Mouse (Mus musculus) left cerebral cortex, postnatal 25 days (tissue): ENCODE data around the gene Atp5h. TPM values are rescaled to one million over a fixed set of nuclear protein-coding genes. Genes with fewer than 3 reads are reported as not detected.

ENCODE experiments used
- DNase-seq, 2 experiments: peaks; one replicate each; pipeline ENCODE4 v3.0.0; 2022; ENCODE audit warnings: low spot score in 2 of 2, mixed read lengths in 1 of 2
- intact Hi-C: fragments of 180-260 bp; cut with DNase I; formaldehyde crosslinking; loops from one replicate; pipeline ENCODE4 v1.15.1; 2025
- total RNA-seq, 2 experiments: library from RNA; stranded (reverse); gene quantifications; 2 replicates each; pipeline ENCODE4 v1.2.3; 2021

Gene Atp5h
- total RNA-seq, 2 experiments from 2014 or later, result 447 to 455 TPM

- intact Hi-C loops, result no loop called here
- DNase-seq, result no peak
Measured at GRCm38 (mm10) chr11:115439906-115440595, 20.3 kb upstream of the Atp5h start, which contains the start of gene Trim80. TSS of gene Trim80 (plus strand) at chr11:115440545.

DNA sequence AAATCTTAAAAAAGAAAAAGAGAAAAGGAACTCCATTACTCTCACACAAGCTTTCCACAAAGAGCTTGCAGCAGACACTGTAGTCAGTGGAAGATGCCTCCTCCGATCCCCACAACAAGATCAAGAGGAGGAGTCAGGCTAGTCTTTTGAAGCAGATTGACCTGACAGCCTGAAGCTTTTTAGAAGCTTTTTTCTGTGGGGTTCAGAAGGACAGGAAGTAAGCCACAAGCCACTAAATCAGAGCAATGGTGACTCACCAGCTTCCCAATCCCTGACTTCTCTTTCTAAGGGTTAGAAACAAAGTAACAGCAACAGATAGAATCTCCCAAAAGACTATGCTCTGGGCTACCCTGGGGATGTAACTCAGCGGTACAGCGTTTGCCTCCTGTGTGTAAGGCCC, 19.6 kb upstream of the Atp5h start:
- intact Hi-C loops, result no loop called here

DNA sequence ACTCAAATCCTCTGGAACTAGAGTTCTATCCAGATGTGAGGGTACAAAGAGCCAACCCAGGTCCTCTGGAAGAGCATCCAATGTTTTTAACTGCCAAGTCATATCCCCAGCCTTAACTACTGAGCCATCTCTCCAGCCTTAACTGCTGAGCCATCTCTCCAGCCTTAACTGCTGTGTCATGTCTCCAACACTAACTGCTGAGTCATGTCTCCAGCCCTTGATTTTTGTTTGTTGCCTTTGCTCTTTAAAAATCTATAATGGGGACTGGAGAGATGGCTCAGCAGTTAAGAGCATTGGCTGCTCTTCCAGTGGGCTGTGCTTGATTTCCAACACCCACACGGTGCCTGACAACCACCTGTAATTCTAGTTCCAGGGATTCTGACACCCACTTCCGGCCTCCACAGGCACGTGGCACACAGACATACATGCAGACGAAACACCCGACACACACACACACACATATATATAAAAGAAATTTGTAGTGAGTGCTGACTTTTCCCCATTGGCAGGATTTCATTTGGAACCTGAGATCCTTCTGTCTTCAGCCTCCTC, 17.9 kb upstream of the Atp5h start:
- intact Hi-C loops, result no loop called here
- peak in 1 of 2 experiments; percentile 66 for DNase-seq

More for the DNA sequence above, 19.6 kb upstream of the Atp5h start:
- DNase-seq, result no peak

DNA sequence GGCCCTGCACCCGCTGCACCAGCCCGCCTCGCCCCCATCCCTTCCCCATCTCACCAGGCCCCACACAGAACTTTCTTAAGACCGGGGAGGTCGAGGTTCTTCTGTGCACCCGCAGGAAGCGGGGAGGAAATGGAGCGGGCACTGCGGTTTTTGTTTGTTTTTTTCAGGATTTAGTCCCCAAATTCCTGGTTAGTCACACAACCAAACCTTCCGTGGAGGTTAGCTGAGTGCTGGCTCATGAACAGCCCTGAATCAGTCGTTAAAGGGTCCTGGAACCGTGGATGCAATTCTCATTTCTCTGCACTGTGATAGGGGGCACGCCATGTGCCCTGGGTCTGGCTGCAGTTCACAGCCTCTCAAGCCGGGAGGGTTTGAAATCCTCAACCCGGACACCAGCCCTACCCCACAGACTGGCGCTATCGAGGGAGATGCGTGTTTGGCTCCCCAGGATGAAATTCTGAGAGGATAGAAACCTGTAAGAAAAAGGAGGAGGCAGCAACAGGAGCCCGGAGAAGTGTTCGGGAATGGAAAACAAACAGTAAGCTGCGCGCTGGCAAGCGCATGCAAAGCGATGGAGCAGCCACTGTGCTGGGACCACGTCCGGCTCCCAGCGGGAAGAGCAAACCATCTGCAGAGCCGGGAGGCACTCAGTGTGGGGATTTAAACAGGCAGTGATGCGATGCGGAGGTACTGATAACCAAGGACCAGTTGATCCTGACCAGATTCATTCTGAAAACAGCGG, 16.0 kb upstream of the Atp5h start:
- DNase-seq, result peak; percentile 38 to 39
- intact Hi-C loops, result no loop called here

DNA sequence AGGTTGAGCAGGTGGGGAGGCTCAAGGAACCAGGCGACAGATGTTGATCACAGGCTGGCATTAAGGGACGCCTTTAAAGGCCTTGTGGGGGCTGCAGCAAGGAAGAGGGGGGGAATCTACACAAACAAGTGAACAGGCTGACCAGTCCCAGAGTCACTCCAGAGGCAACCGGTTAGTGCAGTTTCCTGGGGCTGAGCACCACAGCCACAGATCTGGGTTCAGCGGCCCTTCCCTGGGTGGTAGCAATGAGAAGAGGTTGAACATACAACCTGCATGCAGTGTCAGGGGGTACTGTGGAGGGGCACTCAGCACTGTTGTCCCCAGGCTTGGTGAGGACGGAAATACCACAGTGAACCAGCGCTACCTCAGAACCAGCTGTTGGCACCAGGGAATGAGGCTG, 13.6 kb upstream of the Atp5h start:
- intact Hi-C loops, result no loop called here
- no peak for DNase-seq

GRCm38 (mm10) chr11:115432814-115433213, 13.1 kb upstream of the Atp5h start:
- intact Hi-C loops, result no loop called here
- DNase-seq, result no peak

GRCm38 (mm10) chr11:115430561-115430960, 10.8 kb upstream of the Atp5h start:
- DNase-seq, result no peak
- intact Hi-C loops, result no loop called here

DNA sequence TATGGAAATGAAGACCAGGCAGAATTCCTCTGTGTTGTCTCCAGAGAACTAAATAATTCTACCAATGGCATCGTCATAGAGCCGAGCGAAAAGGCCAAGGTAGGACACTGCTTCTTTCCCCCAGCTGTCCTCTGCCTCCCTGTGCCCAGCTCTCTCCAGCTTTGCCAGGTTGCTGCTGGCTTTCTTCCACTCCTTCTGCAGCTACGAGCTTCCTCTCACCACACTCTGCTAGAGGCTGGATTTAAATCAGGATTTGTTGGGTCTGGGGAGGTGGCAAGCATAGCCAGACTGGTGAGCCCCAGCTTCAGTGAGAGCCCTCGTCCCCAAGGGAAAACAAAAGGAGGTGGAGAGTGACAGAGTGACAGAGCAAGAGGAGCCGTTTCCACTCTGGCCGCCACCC, 9.5 kb upstream of the Atp5h start:
- peak in 1 of 2 experiments; percentile 74 for DNase-seq
- intact Hi-C loops, result no loop called here

GRCm38 (mm10) chr11:115427482-115428331, 7.9 kb upstream of the Atp5h start:
- peak; percentile 74 to 84 for DNase-seq
- intact Hi-C loops, result loop anchor here (1.0 kb wide), 1 partner anchor 47 kb away; no protein-coding TSS in a partner anchor

DNA sequence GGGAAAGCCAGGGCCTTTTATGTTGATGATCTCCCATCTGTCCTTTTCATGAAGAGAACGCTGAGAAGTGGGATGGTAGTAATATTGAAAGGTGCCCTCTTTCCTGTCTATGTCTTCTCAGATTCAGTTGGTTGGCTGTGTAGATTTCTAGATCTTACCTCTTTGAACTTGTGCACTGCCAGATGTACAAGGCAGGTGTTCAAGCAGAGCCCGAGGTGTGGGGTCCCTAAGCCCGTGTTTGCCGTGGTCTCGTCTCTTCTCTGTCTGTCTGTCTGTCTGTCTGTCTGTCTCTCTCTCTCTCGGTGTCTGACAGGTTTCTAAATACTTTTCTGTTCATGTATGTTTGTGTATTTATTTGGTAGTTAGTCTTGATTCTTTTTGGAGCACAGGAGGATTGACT, 5.9 kb upstream of the Atp5h start:
- no peak for DNase-seq
- intact Hi-C loops, result no loop called here

GRCm38 (mm10) chr11:115424666-115425065, 4.9 kb upstream of the Atp5h start:
- DNase-seq, result no peak
- intact Hi-C loops, result no loop called here

DNA sequence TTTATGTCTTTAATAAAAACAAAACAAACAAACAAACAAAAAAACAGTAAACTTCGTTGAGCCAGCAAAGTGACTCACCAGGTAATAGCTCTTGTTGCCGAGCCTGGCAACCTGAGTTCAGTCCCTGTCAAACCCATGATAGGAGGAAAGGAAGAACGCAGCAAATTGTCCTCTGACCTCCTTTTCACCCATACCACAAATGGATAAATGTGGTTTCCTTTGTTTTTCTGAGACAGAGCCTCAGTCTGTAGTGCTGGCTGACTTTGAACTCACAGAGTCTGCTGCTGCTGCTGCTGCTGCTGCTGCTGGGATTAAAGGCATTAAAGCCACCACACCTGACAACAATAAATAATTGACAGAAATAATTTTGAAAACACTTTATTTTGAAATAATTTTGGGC, 3.3 kb upstream of the Atp5h start:
- DNase-seq, result no peak
- intact Hi-C loops, result no loop called here

- intact Hi-C loops, result no loop called here
- no peak for DNase-seq
Measured at GRCm38 (mm10) chr11:115421972-115422371, 2.2 kb upstream of the Atp5h start.

- intact Hi-C loops, result no loop called here
- peak in 1 of 2 experiments; percentile 75 for DNase-seq
Measured at GRCm38 (mm10) chr11:115421328-115421727, 1.6 kb upstream of the Atp5h start.

DNA sequence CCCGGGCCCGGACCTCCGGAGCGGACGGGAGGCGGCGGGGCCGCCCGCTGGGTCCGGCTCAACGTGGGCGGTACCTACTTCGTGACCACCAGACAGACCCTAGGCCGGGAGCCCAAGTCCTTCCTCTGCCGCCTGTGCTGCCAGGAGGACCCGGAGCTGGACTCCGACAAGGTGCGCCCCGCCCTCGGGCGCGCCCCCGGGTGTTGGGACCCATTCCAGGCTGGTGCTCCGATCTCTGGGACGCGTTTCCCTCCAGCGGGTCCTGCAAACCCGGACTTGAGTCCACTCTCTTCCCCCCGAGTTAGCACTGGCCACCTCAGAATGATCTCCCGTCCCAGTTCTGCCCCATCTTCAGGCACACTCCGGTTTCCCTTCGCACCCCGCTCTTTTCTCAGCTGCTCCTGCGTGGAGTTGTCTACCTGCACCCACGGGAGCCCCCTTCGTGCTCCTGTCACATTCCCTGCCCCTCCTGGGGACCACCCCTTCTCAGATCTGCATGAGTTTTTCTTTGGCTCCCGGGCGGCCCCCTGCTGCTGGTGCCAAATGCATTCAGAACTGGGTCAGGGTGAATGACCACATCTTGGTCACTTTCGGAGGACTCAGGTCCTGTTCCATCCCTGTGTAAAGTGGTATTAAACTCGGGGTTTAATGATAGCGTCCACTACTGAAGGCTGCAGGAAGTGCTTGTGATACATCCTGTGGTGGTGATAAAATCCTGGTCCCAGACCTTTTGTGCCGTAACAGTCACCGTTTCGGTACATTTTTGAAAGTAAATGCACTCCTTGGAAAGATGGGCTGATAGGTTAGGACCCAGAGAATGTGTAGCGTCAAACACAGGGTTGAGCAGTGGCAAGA, 801 bp upstream of the Atp5h start:
- intact Hi-C loops, result no loop called here

DNA sequence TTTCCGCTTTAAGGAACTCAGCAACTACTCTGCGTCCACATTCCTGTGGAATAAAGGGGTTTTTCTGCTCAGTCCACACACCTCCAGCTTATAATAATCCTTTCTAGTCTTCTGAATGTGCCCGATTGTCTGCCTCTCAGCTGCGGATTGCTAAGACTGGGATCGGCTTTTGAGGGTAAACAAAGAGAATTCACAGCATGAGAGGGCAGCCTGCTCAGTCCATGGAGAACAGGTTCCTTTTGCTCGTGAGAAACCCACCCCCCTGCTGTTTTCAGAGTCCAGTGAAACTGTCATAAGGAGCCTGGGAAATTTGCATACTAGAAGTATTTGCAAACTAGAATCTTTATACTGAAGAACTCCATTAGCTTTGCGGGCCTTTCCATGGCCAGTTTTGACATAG, 10.2 kb downstream of the Atp5h start:
- no peak for DNase-seq
- intact Hi-C loops, result no loop called here

More for the DNA sequence above, 801 bp upstream of the Atp5h start:
- DNase-seq, result peak; percentile 45 to 59

- intact Hi-C loops, result no loop called here
- no peak for DNase-seq
Measured at GRCm38 (mm10) chr11:115408266-115408920, 11.4 kb downstream of the Atp5h start.

GRCm38 (mm10) chr11:115406858-115407401, 12.8 kb downstream of the Atp5h start:
- no peak for DNase-seq
- intact Hi-C loops, result no loop called here
